Mouse (Mus musculus): ENCODE data around the gene Pknox2.

DNA sequence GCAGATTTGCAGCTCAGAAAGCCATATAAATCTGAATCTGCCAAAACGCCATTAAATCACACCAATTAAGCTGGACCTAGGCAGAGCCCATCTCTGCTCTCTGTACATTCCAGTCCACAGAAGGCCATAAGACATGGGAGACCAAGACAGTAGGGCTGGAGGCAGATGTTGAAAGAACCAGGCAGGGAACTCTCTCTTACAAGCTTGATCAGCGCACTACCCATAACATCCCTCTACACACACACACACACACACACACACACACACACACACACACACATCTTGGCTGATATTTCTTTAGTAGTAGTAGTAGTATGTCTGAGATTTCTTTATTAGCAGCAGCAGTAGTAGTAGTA, 70.2 kb downstream of the Pknox2 start:
- TF ChIP-seq CTCF (IDR thresholded peaks at IDR 0.05; ENCODE audit: insufficient read depth, low read length) (no peak), POLR2A (IDR thresholded peaks at IDR 0.05; ENCODE audit: borderline replicate concordance, extremely low read depth, low read depth, low read length) (no peak)

Measured in lung, adult 2 months (tissue).